Mouse (Mus musculus) small intestine, adult 2 months (tissue): ENCODE results near the gene Mrpl44.

Experiments
- CTCF ChIP-seq: fragments of 200-500 bp; IDR thresholded peaks from 2 replicates; pipeline ENCODE4 v1.5.1; 2012; ENCODE audit warnings: low read depth, mild to moderate bottlenecking, control low read depth, inconsistent platforms, low read length, moderate library complexity, mixed read lengths; ENCODE audit not compliant: insufficient replicate concordance, insufficient read length; ENCODE audit errors: extremely low read depth
- POLR2A ChIP-seq: fragments of 200-500 bp; IDR thresholded peaks from 2 replicates; pipeline ENCODE4 v1.6.1; 2012; ENCODE audit warnings: low read depth, mild to moderate bottlenecking, control low read depth, inconsistent platforms, low read length, moderate library complexity

- TF ChIP-seq CTCF: no peak
- TF ChIP-seq POLR2A: no peak
Measured at GRCm38 (mm10) chr1:79757597-79757996, 18.2 kb upstream of the Mrpl44 start.
